Comparison of ENCODE assay signal across 8 mouse cellular contexts in genomic region chr11:85184082-85184481, GRCm38 (mm10). TPM values are rescaled to one million over a fixed set of nuclear protein-coding genes. Genes with fewer than 3 reads are reported as not detected.
DNase-seq lines count a peak whose midpoint lies in the region; ATAC-seq and TF ChIP-seq lines count a peak whose summit lies in the region.

No protein-coding gene starts in this region.

- H3K4me1 ChIP-seq in midbrain, embryonic 14.5 days (ENCODE audit: control insufficient read depth, insufficient read depth, low read length): peaks cover 6% of the 10 kb centered on the region; the same call in 1 of the 2 replicates
- H3K4me1 ChIP-seq in midbrain, embryonic 15.5 days: peaks cover 9% of the 10 kb centered on the region
- H3K4me1 ChIP-seq in kidney, postnatal 0 days (replicated peaks; ENCODE audit: insufficient read depth, low read length): no peaks in the 10 kb centered on the region

- H3K9ac ChIP-seq in midbrain, embryonic 14.5 days (replicated peaks; ENCODE audit: low read length): no peak overlapping the region
- no peak overlapping the region for H3K9ac ChIP-seq in midbrain, embryonic 15.5 days
- no peak overlapping the region for H3K9ac ChIP-seq in kidney, postnatal 0 days (ENCODE audit: low read depth, low read length)

- H3K36me3 ChIP-seq in midbrain, embryonic 14.5 days (ENCODE audit: control insufficient read depth, insufficient read depth, low read length): peaks cover 7% of the 10 kb centered on the region; the same call in 1 of the 2 replicates
- 0 out of 2 replicates have a peak, but pooled peaks cover 5% of the 10 kb centered on the region for H3K36me3 ChIP-seq in midbrain, embryonic 15.5 days (replicated peaks)
- no peaks in the 10 kb centered on the region for H3K36me3 ChIP-seq in kidney, postnatal 0 days (ENCODE audit: insufficient read depth, low read length)

- H3K9me3 ChIP-seq in midbrain, embryonic 14.5 days (ENCODE audit: control insufficient read depth, low read length): no peaks in the 10 kb centered on the region
- no peaks in the 10 kb centered on the region for H3K9me3 ChIP-seq in midbrain, embryonic 15.5 days
- H3K9me3 ChIP-seq in kidney, postnatal 0 days (replicated peaks; ENCODE audit: low read length): no peaks in the 10 kb centered on the region

- 68% methylated on average over 5 of the region's 5 CpGs for WGBS in midbrain, embryonic 14.5 days
- 69% methylated on average over 5 of the region's 5 CpGs for WGBS in midbrain, embryonic 15.5 days
- WGBS in kidney, postnatal 0 days: 66% methylated on average over 5 of the region's 5 CpGs

- H3K4me2 ChIP-seq in midbrain, embryonic 14.5 days (ENCODE audit: low read length): no peak overlapping the region
- H3K4me2 ChIP-seq in midbrain, embryonic 15.5 days: no peak overlapping the region
- H3K4me2 ChIP-seq in kidney, postnatal 0 days (ENCODE audit: low read length): no peak overlapping the region

- TF ChIP-seq CTCF in kidney, postnatal 0 days (IDR thresholded peaks at IDR 0.05; ENCODE audit: low read depth): peak; percentile 63

- H3K27ac ChIP-seq in midbrain, embryonic 14.5 days (replicated peaks; ENCODE audit: low read depth, low read length): no peak overlapping the region
- no peak overlapping the region for H3K27ac ChIP-seq in midbrain, embryonic 15.5 days
- H3K27ac ChIP-seq in kidney, postnatal 0 days: no peak overlapping the region

- no peaks in the 10 kb centered on the region for H3K27me3 ChIP-seq in midbrain, embryonic 14.5 days (ENCODE audit: control insufficient read depth, insufficient read depth, low read length)
- H3K27me3 ChIP-seq in midbrain, embryonic 15.5 days (replicated peaks): no peaks in the 10 kb centered on the region
- no peaks in the 10 kb centered on the region for H3K27me3 ChIP-seq in kidney, postnatal 0 days (ENCODE audit: insufficient read depth, low read length)

- no peak for ATAC-seq in midbrain, embryonic 14.5 days (ENCODE audit: low FRiP score, low TSS enrichment)
- ATAC-seq in midbrain, embryonic 15.5 days (replicated peaks): no peak
- no peak for ATAC-seq in kidney, postnatal 0 days (replicated peaks; ENCODE audit: low FRiP score, low read depth)

- DNase-seq in adrenal gland, postnatal 10 days: peak; percentile 49
- no peak for DNase-seq in adrenal gland, postnatal 25 days
- peak; percentile 69 for DNase-seq in midbrain, embryonic 14.5 days
- peak; percentile 59 to 78 for DNase-seq in cerebellum, postnatal 14 days
- DNase-seq in kidney, postnatal 0 days (ENCODE audit: low spot score): peak; percentile 53
- peak; percentile 6 to 29 for DNase-seq in monocyte, adult 2 months (ENCODE audit: low read depth in 1 of 2, low spot score in 2 of 2)
- DNase-seq in thymus, postnatal 36 days: peak; percentile 38 to 58

- no peak overlapping the region for H3K4me3 ChIP-seq in midbrain, embryonic 14.5 days (replicated peaks; ENCODE audit: low read depth, low read length)
- no peak overlapping the region for H3K4me3 ChIP-seq in midbrain, embryonic 15.5 days
- no peak overlapping the region for H3K4me3 ChIP-seq in kidney, postnatal 0 days (replicated peaks; ENCODE audit: low read depth, low read length)

RNA-seq across cellular contexts. Expression of gene 1700125H20Rik, which starts 13.9 kb away (rescaled TPM):
- 1 to 10 TPM in 1 of 2 experiments, under 1 TPM in 1; 0.99 to 1.4 TPM for total RNA-seq in adrenal gland, postnatal 10 days (2021)
- 3.9 and 5.6 TPM in 2 replicates for total RNA-seq in adrenal gland, postnatal 25 days (2021)
- 1.5 TPM in 2 replicates for polyA plus RNA-seq in midbrain, embryonic 14.5 days (2014; fragmentation: Nextera tagmentation; extraction: Ambion mirVana)
- polyA plus RNA-seq in midbrain, embryonic 15.5 days (2015; fragmentation: Nextera tagmentation; extraction: Ambion mirVana): 0.62 and 1.2 TPM in 2 replicates
- 0.28 and 0.29 TPM in 2 replicates for polyA plus RNA-seq in kidney, postnatal 0 days (2015; fragmentation: Nextera tagmentation; extraction: Ambion mirVana)

RNA-seq across cellular contexts. Expression of gene Usp32, which starts 44.1 kb away (rescaled TPM):
- total RNA-seq in adrenal gland, postnatal 10 days (2021): 10 to 100 TPM; 25.3 to 29.1 TPM
- 44.9 and 54.7 TPM in 2 replicates for total RNA-seq in adrenal gland, postnatal 25 days (2021)
- polyA plus RNA-seq in midbrain, embryonic 14.5 days (2014; fragmentation: Nextera tagmentation; extraction: Ambion mirVana): 17.9 and 19.9 TPM in 2 replicates
- 12.2 and 12.7 TPM in 2 replicates for polyA plus RNA-seq in midbrain, embryonic 15.5 days (2015; fragmentation: Nextera tagmentation; extraction: Ambion mirVana)
- 4.1 and 4.7 TPM in 2 replicates for polyA plus RNA-seq in kidney, postnatal 0 days (2015; fragmentation: Nextera tagmentation; extraction: Ambion mirVana)

RNA-seq across cellular contexts. Expression of gene Appbp2, which starts 50.8 kb away (rescaled TPM):
- total RNA-seq in adrenal gland, postnatal 10 days (2021): 10 to 100 TPM; 40.5 to 41.1 TPM
- total RNA-seq in adrenal gland, postnatal 25 days (2021): 43.1 and 56.9 TPM in 2 replicates
- polyA plus RNA-seq in midbrain, embryonic 14.5 days (2014; fragmentation: Nextera tagmentation; extraction: Ambion mirVana): 45.3 and 58.8 TPM in 2 replicates
- polyA plus RNA-seq in midbrain, embryonic 15.5 days (2015; fragmentation: Nextera tagmentation; extraction: Ambion mirVana): 44.9 and 45.7 TPM in 2 replicates
- polyA plus RNA-seq in kidney, postnatal 0 days (2015; fragmentation: Nextera tagmentation; extraction: Ambion mirVana): 38.9 and 39.5 TPM in 2 replicates
